Mouse (Mus musculus): ENCODE data around the gene Ccdc191. TPM values are rescaled to one million over a fixed set of nuclear protein-coding genes. Genes with fewer than 3 reads are reported as not detected.

Gene Ccdc191
- polyA plus RNA-seq (2017; shearing (Covaris generic)), result 10 to 100 TPM; 10.3 to 11.8 TPM

GRCm38 (mm10) chr16:43889208-43890004, at the start of gene Ccdc191:
TSS of gene Ccdc191 (plus strand) at chr16:43889800.

DNA sequence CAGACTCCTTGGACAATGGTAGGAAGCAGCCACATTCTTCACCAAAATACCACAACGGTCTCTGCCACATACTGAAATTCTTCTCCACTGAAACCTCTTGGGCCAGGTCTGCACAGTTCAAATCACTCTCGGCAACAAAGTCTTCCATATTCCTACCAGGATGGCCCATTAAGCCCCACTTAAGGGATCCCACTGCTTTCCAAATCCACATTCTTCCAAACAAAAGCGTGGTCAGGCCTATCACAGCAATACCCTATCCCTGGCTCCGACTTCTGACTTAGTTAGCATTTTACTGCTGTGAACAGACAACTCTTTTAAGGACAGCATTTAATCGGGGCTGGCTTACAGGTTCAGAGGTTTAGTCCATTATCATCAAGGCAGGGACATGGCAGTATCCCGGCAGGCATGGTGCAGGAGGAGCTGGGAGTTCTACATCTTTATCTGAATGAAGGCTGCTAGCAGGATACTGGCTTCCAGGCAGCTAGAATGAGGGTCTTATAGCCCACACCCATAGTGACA, 36.8 kb downstream of the Ccdc191 start, which contains the start of gene Qtrt2:
TSS of gene Qtrt2 (minus strand) at position 469 of the 519 bp plus-strand sequence.

DNA sequence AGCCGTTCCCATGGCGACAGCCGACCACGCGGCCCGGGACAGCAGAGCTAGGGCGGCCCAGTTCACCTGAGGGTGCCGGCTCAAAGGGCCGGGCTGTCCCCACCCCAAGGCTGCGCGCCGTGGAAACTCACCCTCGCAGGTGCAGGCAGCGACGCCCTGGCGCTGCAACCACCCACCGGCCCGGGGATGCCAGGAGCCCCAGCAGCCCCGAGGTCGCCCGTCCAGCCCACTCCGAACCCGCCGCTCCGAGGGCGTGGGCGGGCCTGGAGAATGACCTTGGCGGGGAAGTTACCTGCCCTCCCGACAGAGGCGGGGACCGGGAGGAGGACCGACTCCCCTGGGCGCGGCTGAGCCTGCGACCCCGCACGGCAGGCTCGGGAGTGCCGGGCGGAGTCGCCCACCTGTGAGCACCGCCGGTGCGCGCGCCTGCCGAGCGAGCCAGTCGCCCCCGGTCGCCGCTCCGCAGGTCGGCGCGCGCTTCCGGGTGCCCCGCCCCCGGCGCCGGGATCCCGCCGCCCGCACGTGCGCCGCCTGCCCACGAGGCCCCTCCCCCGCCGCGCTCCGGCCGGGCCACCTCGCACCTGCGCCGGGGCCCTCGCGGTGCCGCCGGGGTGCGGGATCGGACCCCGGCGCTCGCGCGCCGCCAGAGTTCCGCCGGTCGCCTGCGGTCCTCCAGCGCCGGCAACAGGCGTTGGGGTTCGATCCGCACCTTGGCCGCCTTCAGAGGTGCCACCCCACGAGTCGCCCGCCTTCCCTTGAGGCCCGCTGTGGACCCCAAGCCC, 89.9 kb downstream of the Ccdc191 start, which contains the start of gene Zdhhc23:
TSS of gene Zdhhc23 (minus strand) at position 464 of the 782 bp plus-strand sequence.

Other genes starting within 250 kb of the Ccdc191 start
- gene Tigit, start 225.7 kb upstream of the Ccdc191 start, polyA plus RNA-seq (2017; shearing (Covaris generic)), result 10 to 100 TPM; 73.2 to 98.4 TPM
- gene Drd3, start 135.8 kb upstream of the Ccdc191 start, polyA plus RNA-seq (2017; shearing (Covaris generic)), result not detected
- gene Qtrt2, start 37.0 kb downstream of the Ccdc191 start, polyA plus RNA-seq (2017; shearing (Covaris generic)), result 10 to 100 TPM; 10.7 to 17.9 TPM
- 1 to 10 TPM; 4.1 to 6.8 TPM for gene Zdhhc23, start 90.0 kb downstream of the Ccdc191 start, polyA plus RNA-seq (2017; shearing (Covaris generic))
- gene Gramd1c, start 173.5 kb downstream of the Ccdc191 start, polyA plus RNA-seq (2017; shearing (Covaris generic)), result 1 to 10 TPM; 1.7 to 3.4 TPM
- 10 to 100 TPM; 22.0 to 28.4 TPM for gene Atp6v1a, start 249.9 kb downstream of the Ccdc191 start, polyA plus RNA-seq (2017; shearing (Covaris generic))

Measured in activated CD4-positive, CD25-positive, alpha-beta regulatory T cell (primary cell).